ENCODE assay signal across 8 mouse cellular contexts in the genomic region with DNA sequence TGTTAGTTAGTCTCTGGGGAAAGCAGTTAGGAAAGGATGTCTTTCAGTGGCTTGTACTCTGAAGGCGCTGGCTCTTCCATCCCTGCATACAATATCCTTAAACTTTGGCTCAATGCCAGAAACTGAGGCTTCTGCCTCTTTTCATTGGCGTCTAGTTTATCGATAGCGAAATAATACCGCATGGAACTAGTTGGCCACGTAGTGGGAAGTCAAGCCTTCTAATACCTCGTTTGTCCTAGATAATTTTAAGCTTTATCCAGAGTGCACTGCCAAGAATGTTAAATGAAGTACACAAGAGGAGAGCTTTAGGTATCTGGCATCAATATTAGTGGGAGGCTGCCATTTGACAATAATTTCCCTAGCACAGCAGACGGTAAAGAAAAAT. TPM values are rescaled to one million over a fixed set of nuclear protein-coding genes. Genes with fewer than 3 reads are reported as not detected.
DNase-seq lines count a peak whose midpoint lies in the region; ATAC-seq lines count a peak whose summit lies in the region.
"Had no signal": no experiment of that assay in that cellular context is flagged by ENCODE, and none has a peak within 500 bp of the region (broad histone marks: within the 10 kb centered on the region; RNA-seq: fewer than 3 reads in every experiment).

No protein-coding gene starts in this region.

- no peak for ATAC-seq in lung, embryonic 16.5 days (ENCODE audit: low read depth)
- no peak for ATAC-seq in forebrain, embryonic 11.5 days (replicated peaks; ENCODE audit: low FRiP score)
- no peak for ATAC-seq in erythroblast, adult 5-6 weeks (replicated peaks; ENCODE audit: low FRiP score, poor library complexity, severe bottlenecking)

- H3K4me3 ChIP-seq in lung, embryonic 16.5 days (ENCODE audit: low read length): peak overlapping the region; percentile 54
- peak overlapping the region; percentile 58; the same call in 1 of the 2 replicates for H3K4me3 ChIP-seq in forebrain, embryonic 11.5 days (ENCODE audit: low read depth, low read length)
- peak overlapping the region; percentile 73 for H3K4me3 ChIP-seq in midbrain, embryonic 10.5 days
- H3K4me3 ChIP-seq: megakaryocyte, embryonic 14.5 days had no signal

- peaks cover 2% of the 10 kb centered on the region; the same call in 1 of the 2 replicates for H3K4me1 ChIP-seq in lung, embryonic 16.5 days (replicated peaks; ENCODE audit: control insufficient read depth, insufficient read depth, low read length)
- H3K4me1 ChIP-seq in forebrain, embryonic 11.5 days (replicated peaks; ENCODE audit: control insufficient read depth, insufficient read depth, low read length): no peaks in the 10 kb centered on the region
- H3K4me1 ChIP-seq in midbrain, embryonic 10.5 days: peaks cover 26% of the 10 kb centered on the region

- H3K9me3 ChIP-seq in lung, embryonic 16.5 days (ENCODE audit: control insufficient read depth, low read length): no peaks in the 10 kb centered on the region
- H3K9me3 ChIP-seq in forebrain, embryonic 11.5 days (ENCODE audit: control insufficient read depth, low read length): no peaks in the 10 kb centered on the region
- H3K9me3 ChIP-seq in midbrain, embryonic 10.5 days (replicated peaks): no peaks in the 10 kb centered on the region

- no peak overlapping the region for H3K27ac ChIP-seq in lung, embryonic 16.5 days (ENCODE audit: low read length)
- no peak overlapping the region for H3K27ac ChIP-seq in forebrain, embryonic 11.5 days (ENCODE audit: low read depth, low read length)
- no peak overlapping the region for H3K27ac ChIP-seq in midbrain, embryonic 10.5 days (replicated peaks)

- 24% methylated on average over 8 of the region's 8 CpGs for WGBS in lung, embryonic 16.5 days
- WGBS in forebrain, embryonic 11.5 days: 16% methylated on average over 8 of the region's 8 CpGs
- WGBS in midbrain, embryonic 10.5 days: 34% methylated on average over 8 of the region's 8 CpGs

- peaks cover 19% of the 10 kb centered on the region for H3K27me3 ChIP-seq in lung, embryonic 16.5 days (ENCODE audit: control insufficient read depth, insufficient read depth, low read depth, low read length)
- H3K27me3 ChIP-seq in forebrain, embryonic 11.5 days (ENCODE audit: control insufficient read depth, insufficient read depth, low read length): no peaks in the 10 kb centered on the region
- peaks cover 44% of the 10 kb centered on the region for H3K27me3 ChIP-seq in midbrain, embryonic 10.5 days (ENCODE audit: low read depth, poor library complexity, severe bottlenecking)

- H3K9ac ChIP-seq in lung, embryonic 16.5 days (ENCODE audit: low read length): no peak overlapping the region
- H3K9ac ChIP-seq in forebrain, embryonic 11.5 days (ENCODE audit: low read length): no peak overlapping the region

- DNase-seq in lung, adult 18-20 months: no peak
- no peak for DNase-seq in forebrain, embryonic 11.5 days (ENCODE audit: low spot score)
- DNase-seq in midbrain, embryonic 10.5 days (ENCODE audit: low spot score): no peak
- no peak for DNase-seq in testis, postnatal 10 days (ENCODE audit: low spot score)
- DNase-seq in ovary, postnatal 10 days (ENCODE audit: low spot score): no peak

- H3K4me2 ChIP-seq in lung, embryonic 16.5 days (ENCODE audit: low read depth, low read length): peak overlapping the region; percentile 94
- H3K4me2 ChIP-seq in forebrain, embryonic 11.5 days (ENCODE audit: low read depth, low read length, severe bottlenecking): peak overlapping the region; percentile 67

- H3K36me3 ChIP-seq in lung, embryonic 16.5 days (ENCODE audit: control insufficient read depth, insufficient read depth, low read length): no peaks in the 10 kb centered on the region
- H3K36me3 ChIP-seq in forebrain, embryonic 11.5 days (ENCODE audit: control insufficient read depth, insufficient read depth, low read length): no peaks in the 10 kb centered on the region
- H3K36me3 ChIP-seq in midbrain, embryonic 10.5 days: no peaks in the 10 kb centered on the region

RNA-seq across cellular contexts. Expression of a gene that starts 2.2 kb away (rescaled TPM):
- 5.3 and 7.0 TPM in 2 replicates for polyA plus RNA-seq in lung, embryonic 16.5 days (2015; fragmentation: Nextera tagmentation; extraction: Ambion mirVana)
- 5.3 and 5.9 TPM in 2 replicates for polyA plus RNA-seq in forebrain, embryonic 11.5 days (2014; fragmentation: Nextera tagmentation; extraction: Ambion mirVana)
- polyA plus RNA-seq in midbrain, embryonic 10.5 days (2016; fragmentation: Nextera tagmentation; extraction: Ambion mirVana): 2.0 and 3.6 TPM in 2 replicates
- not detected in 2 replicates for total RNA-seq in erythroblast, adult 5-6 weeks (2015; ENCODE audit: low replicate concordance)
- 0.70 TPM in 1 of 2 replicates, not detected in the other for total RNA-seq in erythroblast, adult 5-6 weeks (2017; ENCODE audit: low replicate concordance)
